21 mouse cellular contexts compared by ENCODE assay signal in the genomic region with DNA sequence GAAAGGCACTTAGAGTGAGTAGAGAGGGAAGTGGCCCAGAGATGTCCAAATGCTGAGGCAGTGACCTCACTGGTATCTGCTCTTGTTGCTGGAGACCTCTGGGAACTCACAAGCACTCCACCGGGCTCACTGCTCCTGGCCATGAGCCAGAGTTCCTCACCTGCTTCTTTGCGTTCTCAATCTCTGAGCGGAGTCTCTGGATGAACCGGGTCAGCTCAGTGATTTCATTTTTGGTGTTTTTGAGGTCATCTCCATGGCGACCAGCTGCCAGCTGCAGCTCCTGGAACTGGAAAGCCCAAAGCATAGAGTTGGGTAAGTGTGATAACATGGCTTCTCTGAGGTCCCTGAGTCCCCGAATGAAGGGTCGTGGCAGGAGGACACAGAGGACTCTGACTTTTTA. TPM values are rescaled to one million over a fixed set of nuclear protein-coding genes. Genes with fewer than 3 reads are reported as not detected.
"Had no signal": no experiment of that assay in that cellular context is flagged by ENCODE, and none has a peak within 500 bp of the region (broad histone marks: within the 10 kb centered on the region; RNA-seq: fewer than 3 reads in every experiment).

No protein-coding gene starts in this region.

- DNase-seq: kidney, adult 9 months; kidney, postnatal 36 days; layer of hippocampus, adult 9-11 months; liver; liver, embryonic 13.5 days; liver, postnatal 0 days; thymus, adult 2 months; thymus, postnatal 25 days had no signal

RNA-seq across cellular contexts. Expression of gene Krt71, which starts 5.1 kb away (rescaled TPM):
- total RNA-seq: layer of hippocampus, adult 18-20 months; left cerebral cortex, postnatal 36 days had no signal
- polyA plus RNA-seq: inflammation-experienced regulatory T-cells, adult 6 months; intestine, postnatal 0 days; kidney, postnatal 0 days; limb, embryonic 12.5 days; liver, embryonic 13.5 days; liver, postnatal 0 days; lung, postnatal 0 days; macrophage; midbrain, embryonic 12.5 days; stomach, embryonic 14.5 days; urinary bladder, adult 2 months had no signal

RNA-seq across cellular contexts. Expression of gene Krt5, which starts 25.1 kb away (rescaled TPM):
- total RNA-seq: left cerebral cortex, postnatal 36 days had no signal
- polyA plus RNA-seq: inflammation-experienced regulatory T-cells, adult 6 months; liver, postnatal 0 days; lung, postnatal 0 days; macrophage; neural tube, embryonic 14.5 days had no signal

RNA-seq across cellular contexts. Expression of gene Krt6a, which starts 43.7 kb away (rescaled TPM):
- total RNA-seq: layer of hippocampus, adult 18-20 months; left cerebral cortex, postnatal 36 days had no signal
- polyA plus RNA-seq: inflammation-experienced regulatory T-cells, adult 6 months; kidney, postnatal 0 days; liver, postnatal 0 days; macrophage; midbrain, embryonic 12.5 days; midbrain, embryonic 16.5 days; neural tube, embryonic 14.5 days had no signal

RNA-seq across cellular contexts. Expression of gene Krt72, which starts 48.5 kb away (rescaled TPM):
- total RNA-seq: layer of hippocampus, adult 18-20 months; left cerebral cortex, postnatal 36 days had no signal
- polyA plus RNA-seq: inflammation-experienced regulatory T-cells, adult 6 months; intestine, postnatal 0 days; kidney, postnatal 0 days; limb, embryonic 12.5 days; liver, embryonic 13.5 days; liver, postnatal 0 days; lung, postnatal 0 days; macrophage; midbrain, embryonic 12.5 days; midbrain, embryonic 16.5 days; neural tube, embryonic 14.5 days; stomach, embryonic 14.5 days; urinary bladder, adult 2 months had no signal

RNA-seq across cellular contexts. Expression of gene Krt6b, which starts 57.7 kb away (rescaled TPM):
- total RNA-seq: layer of hippocampus, adult 18-20 months; left cerebral cortex, postnatal 36 days had no signal
- polyA plus RNA-seq: kidney, postnatal 0 days; limb, embryonic 12.5 days; liver, embryonic 13.5 days; liver, postnatal 0 days; lung, postnatal 0 days; macrophage; midbrain, embryonic 12.5 days; midbrain, embryonic 16.5 days; neural tube, embryonic 14.5 days; stomach, embryonic 14.5 days; urinary bladder, adult 2 months had no signal
